Mouse (Mus musculus): ENCODE data around the gene Calr.

GRCm38 (mm10) chr8:84895963-84896362, 49.2 kb upstream of the Calr start:
- TF ChIP-seq CTCF (IDR thresholded peaks at IDR 0.05; ENCODE audit: borderline replicate concordance, extremely low read depth, insufficient read depth, insufficient read length) (no peak), POLR2A (IDR thresholded peaks at IDR 0.05; ENCODE audit: borderline replicate concordance, extremely low read depth, insufficient read depth, insufficient read length, poor library complexity, severe bottlenecking) (no peak)

Measured in brain, embryonic 14.5 days (tissue).